Mouse (Mus musculus) cerebellum, adult 2 months (tissue): ENCODE measurements around the gene Arhgap15.

ENCODE experiments used
- CTCF ChIP-seq: fragments of 200-500 bp; IDR thresholded peaks from 2 replicates; pipeline ENCODE4 v1.5.1; 2011; ENCODE audit warnings: low read depth, mild to moderate bottlenecking, control low read depth, low read length, moderate library complexity, borderline replicate concordance; ENCODE audit not compliant: insufficient read depth
- POLR2A ChIP-seq: fragments of 200-500 bp; IDR thresholded peaks from 2 replicates; pipeline ENCODE4 v1.6.1; 2011; ENCODE audit warnings: low read length, control low read depth, borderline replicate concordance; ENCODE audit not compliant: insufficient read depth

- TF ChIP-seq POLR2A, result no peak
- TF ChIP-seq CTCF, result no peak
These were observed 649.2 kb downstream of the Arhgap15 start for GRCm38 (mm10) chr2:44397735-44398337.
